Mouse (Mus musculus) C2C12 (cell line): ENCODE data around the gene Pfas.

Source experiments
- CTCF ChIP-seq: IDR thresholded peaks from one replicate; pipeline ENCODE4 v1.5.1; 2011; ENCODE audit not compliant: control insufficient read depth, insufficient read depth, insufficient read length
- MAX ChIP-seq: IDR thresholded peaks from one replicate; pipeline ENCODE4 v1.6.1; 2011; ENCODE audit warnings: mild to moderate bottlenecking, control low read depth
- MYOD1 ChIP-seq: IDR thresholded peaks from one replicate; pipeline ENCODE4 v1.6.1; 2011; ENCODE audit warnings: low read depth; ENCODE audit not compliant: control insufficient read depth, insufficient read length
- USF1 ChIP-seq: IDR thresholded peaks from one replicate; pipeline ENCODE4 v1.6.1; 2011; ENCODE audit warnings: low read depth, mild to moderate bottlenecking, control low read depth, moderate library complexity

- TF ChIP-seq MYOD1 = no peak
- TF ChIP-seq CTCF = peak; percentile 85
- no peak for TF ChIP-seq USF1
- peak; percentile 29 for TF ChIP-seq MAX
These were observed 27.6 kb upstream of the Pfas start for GRCm38 (mm10) chr11:69035849-69036248.
